Mouse (Mus musculus) adrenal gland, postnatal 10 days (tissue): ENCODE data around the gene Entpd1. TPM values are rescaled to one million over a fixed set of nuclear protein-coding genes. Genes with fewer than 3 reads are reported as not detected.

Experiments
- total RNA-seq, 2 experiments: library from RNA; stranded (reverse); gene quantifications; 2 replicates each; pipeline ENCODE4 v1.2.3; 2021

The Entpd1 gene
- total RNA-seq, 2 experiments from 2014 or later: 27.2 to 32.8 TPM

Other genes with a start within 250 kb of the Entpd1 start
- gene Sorbs1, start 98.6 kb upstream of the Entpd1 start, total RNA-seq: 100 to 1,000 TPM; 172 to 181 TPM
- gene Aldh18a1, start 23.9 kb upstream of the Entpd1 start, total RNA-seq: 10 to 100 TPM; 24.7 to 24.8 TPM
- 1 to 10 TPM; 5.4 to 7.1 TPM for gene Tctn3, start 133 bp upstream of the Entpd1 start, total RNA-seq
- gene Cc2d2b, start 136.4 kb downstream of the Entpd1 start, total RNA-seq: under 1 TPM in 1 of 2 experiments, not detected in 1; 0.15 TPM
- gene Ccnj, start 218.9 kb downstream of the Entpd1 start, total RNA-seq: 1 to 10 TPM; 6.4 to 8.2 TPM